8 mouse cellular contexts compared by ENCODE assay signal in genomic region chr5:138263260-138264206, GRCm38 (mm10). TPM values are rescaled to one million over a fixed set of nuclear protein-coding genes. Genes with fewer than 3 reads are reported as not detected.
DNase-seq lines count a peak whose midpoint lies in the region; ATAC-seq lines count a peak whose summit lies in the region.

Gene BC037034, minus strand, starts transcription at chr5:138264033.

- ATAC-seq in embryonic facial prominence, embryonic 14.5 days (ENCODE audit: low read depth) = peak; percentile 94
- peak; percentile 91 for ATAC-seq in kidney, embryonic 14.5 days (ENCODE audit: low FRiP score, low TSS enrichment)
- peak; percentile 81 for ATAC-seq in limb, embryonic 15.5 days (ENCODE audit: insufficient number of reproducible peaks, low FRiP score, low TSS enrichment, low read depth)

- peaks cover 48% of the 10 kb centered on the region for H3K36me3 ChIP-seq in embryonic facial prominence, embryonic 14.5 days (ENCODE audit: control insufficient read depth, insufficient read depth, low read length)
- peaks cover 36% of the 10 kb centered on the region for H3K36me3 ChIP-seq in kidney, embryonic 14.5 days (ENCODE audit: control insufficient read depth, insufficient read depth, low read length)
- peaks cover 52% of the 10 kb centered on the region for H3K36me3 ChIP-seq in limb, embryonic 15.5 days

- H3K27ac ChIP-seq in embryonic facial prominence, embryonic 14.5 days (replicated peaks; ENCODE audit: low read depth, low read length) = peak within 1 kb of the TSS; percentile 75
- 0 out of 2 replicates have a peak within 1 kb of the TSS, but pooled peaks have one; percentile 68 for H3K27ac ChIP-seq in kidney, embryonic 14.5 days (ENCODE audit: low read depth, low read length)
- H3K27ac ChIP-seq in limb, embryonic 15.5 days = peak within 1 kb of the TSS; percentile 79

- peak within 1 kb of the TSS; percentile 94 for H3K4me2 ChIP-seq in embryonic facial prominence, embryonic 14.5 days (ENCODE audit: low read depth, low read length)
- peak within 1 kb of the TSS; percentile 87 for H3K4me2 ChIP-seq in kidney, embryonic 14.5 days (replicated peaks; ENCODE audit: low read depth, low read length)
- peak within 1 kb of the TSS; percentile 92 for H3K4me2 ChIP-seq in limb, embryonic 15.5 days

- H3K9me3 ChIP-seq in embryonic facial prominence, embryonic 14.5 days (ENCODE audit: control insufficient read depth, low read length) = no peaks in the 10 kb centered on the region
- H3K9me3 ChIP-seq in kidney, embryonic 14.5 days (ENCODE audit: control insufficient read depth, low read length) = no peaks in the 10 kb centered on the region
- no peaks in the 10 kb centered on the region for H3K9me3 ChIP-seq in limb, embryonic 15.5 days

- DNase-seq in 3T3-L1 (ENCODE audit: low read depth, low spot score) = peak; percentile 99
- peak; percentile 71 to 82 for DNase-seq in adrenal gland, postnatal 4 days (ENCODE audit: low spot score in 2 of 2)
- DNase-seq in embryonic facial prominence, embryonic 14.5 days (ENCODE audit: low spot score) = peak; percentile 96
- peak; percentile 93 for DNase-seq in heart, adult 8-10 months (ENCODE audit: low spot score)
- peak; percentile 71 to 86 for DNase-seq in monocyte, adult 2 months (ENCODE audit: low read depth in 1 of 2, low spot score in 2 of 2)
- peak; percentile 91 to 94 for DNase-seq in spleen, postnatal 36 days (ENCODE audit: low spot score in 2 of 2)

- H3K9ac ChIP-seq in embryonic facial prominence, embryonic 14.5 days (ENCODE audit: low read depth, low read length) = peak within 1 kb of the TSS; percentile 92
- peak within 1 kb of the TSS; percentile 86 for H3K9ac ChIP-seq in kidney, embryonic 14.5 days (ENCODE audit: low read depth, low read length)
- peak within 1 kb of the TSS; percentile 96 for H3K9ac ChIP-seq in limb, embryonic 15.5 days

- under 1% methylated on average over 43 of the region's 71 CpGs for WGBS in embryonic facial prominence, embryonic 14.5 days
- WGBS in kidney, embryonic 14.5 days = under 1% methylated on average over 71 of the region's 71 CpGs
- WGBS in limb, embryonic 15.5 days = under 1% methylated on average over 64 of the region's 71 CpGs

- H3K27me3 ChIP-seq in embryonic facial prominence, embryonic 14.5 days (replicated peaks; ENCODE audit: control insufficient read depth, insufficient read depth, low read length) = no peaks in the 10 kb centered on the region
- no peaks in the 10 kb centered on the region for H3K27me3 ChIP-seq in kidney, embryonic 14.5 days (ENCODE audit: control insufficient read depth, insufficient read depth, low read length)
- H3K27me3 ChIP-seq in limb, embryonic 15.5 days = no peaks in the 10 kb centered on the region

- peak within 1 kb of the TSS; percentile 98 for H3K4me3 ChIP-seq in embryonic facial prominence, embryonic 14.5 days (ENCODE audit: low read depth, low read length)
- peak within 1 kb of the TSS; percentile 81 for H3K4me3 ChIP-seq in kidney, embryonic 14.5 days (ENCODE audit: low read length)
- peak within 1 kb of the TSS; percentile 89 for H3K4me3 ChIP-seq in limb, embryonic 15.5 days

- peaks cover 14% of the 10 kb centered on the region for H3K4me1 ChIP-seq in embryonic facial prominence, embryonic 14.5 days (ENCODE audit: control insufficient read depth, insufficient read depth, low read length)
- H3K4me1 ChIP-seq in kidney, embryonic 14.5 days (ENCODE audit: control insufficient read depth, insufficient read depth, low read length) = peaks cover 11% of the 10 kb centered on the region
- peaks cover 26% of the 10 kb centered on the region for H3K4me1 ChIP-seq in limb, embryonic 15.5 days

RNA-seq across cellular contexts. Expression of gene BC037034, which starts in this region (rescaled TPM):
- 10 to 100 TPM; 27.3 to 28.1 TPM for total RNA-seq in adrenal gland, postnatal 4 days (2021)
- polyA plus RNA-seq in embryonic facial prominence, embryonic 14.5 days (2014; fragmentation: Nextera tagmentation; extraction: Ambion mirVana) = 5.6 and 5.8 TPM in 2 replicates
- 1 to 10 TPM; 2.7 to 4.4 (median 3.4) TPM for total RNA-seq in heart, adult 8-10 months (2022)
- polyA plus RNA-seq in kidney, embryonic 14.5 days (2014; fragmentation: Nextera tagmentation; extraction: Ambion mirVana) = 5.4 and 6.8 TPM in 2 replicates
- 4.4 and 5.1 TPM in 2 replicates for polyA plus RNA-seq in limb, embryonic 15.5 days (2015; fragmentation: Nextera tagmentation; extraction: Ambion mirVana)

Comparison
In these comparisons a context has a peak if more than half of its experiments do, and no peak if none do; other contexts are left out.
1. Peak in every context shown above with its lines: DNase-seq, ATAC-seq, H3K4me3 ChIP-seq and H3K27ac ChIP-seq.
2. RNA of gene BC037034 (total RNA-seq): 27.3 to 28.1 TPM in adrenal gland, postnatal 4 days; 2.7 to 4.4 TPM in heart, adult 8-10 months; every median in the first group is over 4 times any median in the second.